Mouse (Mus musculus) lung, postnatal 0 days (tissue): ENCODE data around the gene Mtx1. TPM values are rescaled to one million over a fixed set of nuclear protein-coding genes. Genes with fewer than 3 reads are reported as not detected.

ENCODE experiments used
- ATAC-seq: fragments of 200-750 bp; cut with Nextera tagmentation; 2 replicates; pipeline ENCODE4 v1.8.0; 2017; ENCODE audit warnings: moderate library complexity
- DNase-seq: peaks from one replicate; pipeline ENCODE4 v3.0.0-alpha.2; 2016; ENCODE audit warnings: low spot score
- H3K27ac ChIP-seq: fragments of 300-500 bp; sonication (generic); 2 replicates; pipeline ENCODE4 v1.5.1; 2014; ENCODE audit warnings: antibody characterized with exemption, mild to moderate bottlenecking, low read length, mixed read lengths
- H3K27me3 ChIP-seq: fragments of 300-500 bp; sonication (generic); replicated peaks from 2 replicates; pipeline ENCODE4 v1.6.1; 2014; ENCODE audit warnings: low read length, mixed read lengths; ENCODE audit not compliant: insufficient read depth
- H3K36me3 ChIP-seq: fragments of 300-500 bp; sonication (generic); 2 replicates; pipeline ENCODE4 v1.6.1; 2014; ENCODE audit warnings: low read length, mixed read lengths; ENCODE audit not compliant: insufficient read depth
- H3K4me1 ChIP-seq: fragments of 300-500 bp; sonication (generic); 2 replicates; pipeline ENCODE4 v1.6.1; 2014; ENCODE audit warnings: antibody characterized with exemption, low read depth, low read length, mixed read lengths; ENCODE audit not compliant: insufficient read depth
- H3K4me2 ChIP-seq: fragments of 300-500 bp; sonication (generic); replicated peaks from 2 replicates; pipeline ENCODE4 v1.6.1; 2014; ENCODE audit warnings: low read depth, mild to moderate bottlenecking, low read length, moderate library complexity, mixed read lengths
- H3K4me3 ChIP-seq: fragments of 300-500 bp; sonication (generic); 2 replicates; pipeline ENCODE4 v1.5.1; 2014; ENCODE audit warnings: low read depth, low read length
- H3K9ac ChIP-seq: fragments of 300-500 bp; sonication (generic); replicated peaks from 2 replicates; pipeline ENCODE4 v1.6.1; 2014; ENCODE audit warnings: low read depth, mild to moderate bottlenecking
- H3K9me3 ChIP-seq: fragments of 300-500 bp; sonication (generic); 2 replicates; pipeline ENCODE4 v1.6.1; 2016; ENCODE audit warnings: low read length, mixed read lengths
- CTCF ChIP-seq: IDR thresholded peaks from 2 replicates; pipeline ENCODE4 v1.5.1; 2016; ENCODE audit warnings: antibody characterized with exemption, mild to moderate bottlenecking
- EP300 ChIP-seq: IDR thresholded peaks from 2 replicates; pipeline ENCODE4 v1.6.1; 2016; ENCODE audit warnings: antibody characterized with exemption, mild to moderate bottlenecking, control low read depth
- WGBS: fragments of 180-500 bp; shearing (Covaris S2); extraction: QIAGEN DNeasy Blood & Tissue Kit; methylation state at CpG from one replicate; pipeline ENCODE4 v1.1.7; 2014; 5-methylcytosine and 5-hydroxymethylcytosine counted together
- polyA plus RNA-seq: library from polyadenylated mRNA; unstranded; fragments of >200 nt; fragmentation: Nextera tagmentation; extraction: Ambion mirVana; gene quantifications from 2 replicates; pipeline ENCODE4 v1.2.1, GENCODE M21; 2015

Gene Mtx1
- polyA plus RNA-seq, 1 experiment from 2014 or later, result 116 TPM

- Histone ChIP-seq H3K27ac (no peak overlapping the region), H3K4me2 (no peak overlapping the region), H3K9ac (no peak overlapping the region), H3K27me3 (no peaks in the 10 kb centered on the region), H3K9me3 (no peaks in the 10 kb centered on the region), H3K4me1 (peaks cover 7% of the 10 kb centered on the region), H3K4me3 (no peak overlapping the region), H3K36me3 (no peaks in the 10 kb centered on the region)
- no peak for TF ChIP-seq CTCF
- no peak for TF ChIP-seq EP300
- 77% methylated on average over 10 of the region's 10 CpGs for WGBS
- ATAC-seq (no peak), DNase-seq (no peak)
Measured at GRCm38 (mm10) chr3:89236516-89236915, 9.6 kb upstream of the Mtx1 start.

GRCm38 (mm10) chr3:89233562-89234110, 6.7 kb upstream of the Mtx1 start:
- DNase-seq, result peak; percentile 69
- H3K4me3 ChIP-seq, result no peak overlapping the region

GRCm38 (mm10) chr3:89232614-89233013, 5.7 kb upstream of the Mtx1 start:
- H3K4me3 ChIP-seq, result no peak overlapping the region
- ATAC-seq, result peak; percentile 22
- no peaks in the 10 kb centered on the region for H3K9me3 ChIP-seq
- H3K9ac ChIP-seq, result no peak overlapping the region
- DNase-seq, result peak; percentile 66
- peaks cover 7% of the 10 kb centered on the region for H3K4me1 ChIP-seq
- peak overlapping the region; percentile 69 for H3K4me2 ChIP-seq
- no peaks in the 10 kb centered on the region for H3K36me3 ChIP-seq
- H3K27me3 ChIP-seq, result no peaks in the 10 kb centered on the region
- TF ChIP-seq EP300 (no peak), CTCF (no peak)
- peak overlapping the region; percentile 88 for H3K27ac ChIP-seq
- 51% methylated on average over 6 of the region's 6 CpGs for WGBS

More at GRCm38 (mm10) chr3:89233562-89234110, 6.7 kb upstream of the Mtx1 start:
- TF ChIP-seq CTCF (peak; percentile 52), EP300 (no peak)
- Histone ChIP-seq H3K4me1 (peaks cover 7% of the 10 kb centered on the region), H3K9ac (no peak overlapping the region), H3K4me2 (peak overlapping the region; percentile 69; the same call in 1 of the 2 replicates), H3K27ac (peak overlapping the region; percentile 88), H3K27me3 (no peaks in the 10 kb centered on the region), H3K36me3 (no peaks in the 10 kb centered on the region), H3K9me3 (no peaks in the 10 kb centered on the region)
- 23% methylated on average over 14 of the region's 14 CpGs for WGBS
- peak; percentile 56 for ATAC-seq

GRCm38 (mm10) chr3:89231772-89232275, 4.9 kb upstream of the Mtx1 start:
- DNase-seq (peak; percentile 5), ATAC-seq (no peak)
- peak overlapping the region; percentile 69 for H3K4me2 ChIP-seq
- H3K9ac ChIP-seq, result no peak overlapping the region; the same call in 1 of the 2 replicates
- no peaks in the 10 kb centered on the region for H3K27me3 ChIP-seq
- no peaks in the 10 kb centered on the region for H3K9me3 ChIP-seq
- H3K27ac ChIP-seq, result peak overlapping the region; percentile 88
- no peak for TF ChIP-seq EP300
- no peak for TF ChIP-seq CTCF
- WGBS, result 48% methylated on average over 16 of the region's 16 CpGs
- H3K4me1 ChIP-seq, result peaks cover 10% of the 10 kb centered on the region
- H3K36me3 ChIP-seq, result no peaks in the 10 kb centered on the region
- H3K4me3 ChIP-seq, result peak overlapping the region; percentile 36

GRCm38 (mm10) chr3:89231345-89231744, 4.5 kb upstream of the Mtx1 start:
- H3K27me3 ChIP-seq, result no peaks in the 10 kb centered on the region
- ATAC-seq (no peak), DNase-seq (peak; percentile 5)
- no peak overlapping the region for H3K9ac ChIP-seq
- H3K27ac ChIP-seq, result peak overlapping the region; percentile 88; the same call in 1 of the 2 replicates
- peak overlapping the region; percentile 69 for H3K4me2 ChIP-seq
- no peaks in the 10 kb centered on the region for H3K36me3 ChIP-seq
- H3K9me3 ChIP-seq, result no peaks in the 10 kb centered on the region
- WGBS, result 28% methylated on average over 7 of the region's 7 CpGs
- H3K4me3 ChIP-seq, result peak overlapping the region; percentile 36
- TF ChIP-seq CTCF, result no peak
- no peak for TF ChIP-seq EP300
- H3K4me1 ChIP-seq, result peaks cover 14% of the 10 kb centered on the region

- H3K4me1 ChIP-seq, result peaks cover 18% of the 10 kb centered on the region
- DNase-seq, result peak; percentile 37
- 52% methylated on average over 2 of the region's 2 CpGs for WGBS
Measured at GRCm38 (mm10) chr3:89230561-89230960, 3.7 kb upstream of the Mtx1 start.

More at GRCm38 (mm10) chr3:89230561-89230960, 3.7 kb upstream of the Mtx1 start:
- H3K27ac ChIP-seq, result peak overlapping the region; percentile 85
- no peaks in the 10 kb centered on the region for H3K9me3 ChIP-seq
- no peak for ATAC-seq
- peak overlapping the region; percentile 69 for H3K4me2 ChIP-seq
- H3K36me3 ChIP-seq, result no peaks in the 10 kb centered on the region
- no peaks in the 10 kb centered on the region for H3K27me3 ChIP-seq
- no peak for TF ChIP-seq CTCF
- no peak for TF ChIP-seq EP300
- peak overlapping the region; percentile 36; the same call in 1 of the 2 replicates for H3K4me3 ChIP-seq
- H3K9ac ChIP-seq, result no peak overlapping the region
